Mouse (Mus musculus): ENCODE data around the gene Gm19935. TPM values are rescaled to one million over a fixed set of nuclear protein-coding genes. Genes with fewer than 3 reads are reported as not detected.

The Gm19935 gene
- total RNA-seq (2014; rRNA removed; ENCODE audit: low replicate concordance) (not detected in 2 replicates), polyA plus RNA-seq (2015; fragmentation: Nextera tagmentation; extraction: Ambion mirVana) (0.12 and 0.56 TPM in 2 replicates)

DNA sequence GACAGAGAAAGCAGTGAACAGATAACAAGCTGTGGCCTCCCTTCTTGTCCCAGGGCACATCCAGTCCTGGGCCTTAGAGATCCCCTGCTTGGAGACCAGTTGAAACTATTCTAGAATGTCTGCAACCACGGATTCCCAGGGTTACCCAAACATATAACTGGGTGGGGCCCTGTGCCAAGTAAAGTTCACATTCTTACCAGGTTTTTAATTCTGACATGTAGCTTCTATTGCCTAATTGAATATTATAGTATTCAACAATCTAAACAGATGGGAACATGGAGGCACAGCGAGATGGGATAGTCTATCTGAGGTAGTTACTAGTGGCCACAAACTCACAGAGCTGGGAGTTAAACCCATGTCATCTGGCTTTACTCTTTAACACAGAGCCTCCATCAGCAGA, at the start of gene Gm19935:
Gene Gm19935 (minus strand): TSS at position 101 of the 400 bp plus-strand sequence.
- Histone ChIP-seq H3K9me3 (replicated peaks; ENCODE audit: control insufficient read depth, low read length) (no peaks in the 10 kb centered on the region), H3K9ac (replicated peaks; ENCODE audit: low read depth, low read length) (no peak within 1 kb of the TSS), H3K27me3 (ENCODE audit: control insufficient read depth, insufficient read depth, low read length) (no peaks in the 10 kb centered on the region), H3K27ac (ENCODE audit: low read depth) (no peak within 1 kb of the TSS), H3K4me2 (ENCODE audit: low read depth, low read length) (no peak within 1 kb of the TSS), H3K36me3 (replicated peaks; ENCODE audit: control insufficient read depth, insufficient read depth, low read length) (no peaks in the 10 kb centered on the region), H3K4me3 (ENCODE audit: low read depth, low read length) (no peak within 1 kb of the TSS), H3K4me1 (ENCODE audit: control insufficient read depth, insufficient read depth) (no peaks in the 10 kb centered on the region)
- TF ChIP-seq EP300 (IDR thresholded peaks at IDR 0.05; ENCODE audit: low read depth) (no peak), CTCF (IDR thresholded peaks at IDR 0.05; ENCODE audit: low read depth) (no peak)
- WGBS, result 78% methylated on average over 2 of the region's 2 CpGs
- no peak for DNase-seq (ENCODE audit: low spot score)
- ATAC-seq (ENCODE audit: insufficient read depth, low read depth), result no peak

DNA sequence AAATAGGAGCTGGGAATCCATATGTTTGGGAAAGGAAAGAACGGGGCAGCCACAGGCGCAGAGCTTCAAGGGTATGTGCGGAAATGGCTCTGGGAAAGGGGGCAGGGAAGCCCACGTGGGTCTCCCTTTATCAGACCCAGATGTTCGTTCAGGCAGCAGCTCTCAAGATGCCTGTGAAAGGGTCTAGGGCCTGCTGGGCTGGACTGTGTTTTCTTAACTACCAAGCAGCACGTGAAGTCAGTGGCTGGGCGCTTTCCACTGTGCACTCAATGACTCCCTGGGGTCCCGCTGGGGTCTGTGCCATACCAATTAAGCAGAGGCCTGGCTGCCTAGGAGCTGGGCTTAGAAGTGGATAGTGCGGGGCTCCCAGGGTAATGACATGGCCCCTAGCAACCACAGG, 44.8 kb upstream of the Gm19935 start:
- Histone ChIP-seq H3K4me2 (ENCODE audit: low read depth, low read length) (no peak overlapping the region), H3K4me3 (ENCODE audit: low read depth, low read length) (no peak overlapping the region), H3K27ac (ENCODE audit: low read depth) (peak overlapping the region; percentile 51), H3K4me1 (ENCODE audit: control insufficient read depth, insufficient read depth) (peaks cover 19% of the 10 kb centered on the region), H3K9ac (replicated peaks; ENCODE audit: low read depth, low read length) (no peak overlapping the region), H3K9me3 (replicated peaks; ENCODE audit: control insufficient read depth, low read length) (no peaks in the 10 kb centered on the region), H3K27me3 (ENCODE audit: control insufficient read depth, insufficient read depth, low read length) (no peaks in the 10 kb centered on the region), H3K36me3 (replicated peaks; ENCODE audit: control insufficient read depth, insufficient read depth, low read length) (no peaks in the 10 kb centered on the region)
- ATAC-seq (ENCODE audit: insufficient read depth, low read depth) (peak; percentile 76), DNase-seq (ENCODE audit: low spot score) (peak; percentile 65)
- 15% methylated on average over 9 of the region's 9 CpGs for WGBS
- TF ChIP-seq CTCF (IDR thresholded peaks at IDR 0.05; ENCODE audit: low read depth), result no peak
- no peak for TF ChIP-seq EP300 (IDR thresholded peaks at IDR 0.05; ENCODE audit: low read depth)

DNA sequence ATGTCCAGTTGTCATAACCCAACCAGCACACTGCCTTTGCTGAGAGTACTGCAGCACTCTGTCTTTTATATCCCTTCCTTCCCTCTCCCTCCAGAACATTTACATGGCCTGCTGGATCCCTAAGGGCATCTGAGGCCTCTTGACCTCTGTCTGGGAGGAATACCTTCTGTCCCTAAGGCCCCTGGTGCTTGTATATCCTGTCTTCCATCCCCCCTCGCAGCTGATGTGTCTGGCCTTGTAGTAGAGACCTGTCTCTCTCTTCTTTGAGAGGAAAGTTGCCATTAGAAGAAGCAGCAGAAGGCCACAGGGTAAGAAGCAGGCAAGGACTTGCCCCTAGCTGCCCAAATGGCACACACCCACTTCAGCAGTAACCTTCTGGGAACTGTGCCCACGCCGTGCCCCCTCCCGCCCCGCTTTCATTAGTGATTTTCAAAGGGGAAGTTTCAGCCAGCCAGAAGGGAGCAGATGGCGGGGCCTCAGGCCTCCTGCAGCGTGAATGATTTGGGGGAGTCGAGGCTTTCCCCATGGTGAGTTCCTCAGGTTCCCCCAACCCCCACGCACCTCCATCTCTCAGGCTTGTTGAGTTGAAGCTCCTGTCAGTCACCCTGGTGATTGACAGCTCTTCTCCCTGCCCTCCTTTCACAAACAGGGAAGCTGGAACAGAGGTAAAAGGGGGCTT, 44.2 kb upstream of the Gm19935 start:
- ATAC-seq (ENCODE audit: insufficient read depth, low read depth), result no peak
- no peaks in the 10 kb centered on the region for H3K9me3 ChIP-seq (replicated peaks; ENCODE audit: control insufficient read depth, low read length)
- no peak overlapping the region for H3K9ac ChIP-seq (replicated peaks; ENCODE audit: low read depth, low read length)
- WGBS, result 29% methylated on average over 9 of the region's 9 CpGs
- peaks cover 16% of the 10 kb centered on the region for H3K4me1 ChIP-seq (ENCODE audit: control insufficient read depth, insufficient read depth)
- no peaks in the 10 kb centered on the region for H3K27me3 ChIP-seq (ENCODE audit: control insufficient read depth, insufficient read depth, low read length)
- no peak overlapping the region for H3K4me2 ChIP-seq (ENCODE audit: low read depth, low read length)
- H3K36me3 ChIP-seq (replicated peaks; ENCODE audit: control insufficient read depth, insufficient read depth, low read length), result no peaks in the 10 kb centered on the region
- DNase-seq (ENCODE audit: low spot score), result no peak
- H3K4me3 ChIP-seq (ENCODE audit: low read depth, low read length), result no peak overlapping the region
- no peak for TF ChIP-seq CTCF (IDR thresholded peaks at IDR 0.05; ENCODE audit: low read depth)
- TF ChIP-seq EP300 (IDR thresholded peaks at IDR 0.05; ENCODE audit: low read depth), result no peak
- H3K27ac ChIP-seq (ENCODE audit: low read depth), result peak overlapping the region; percentile 51

DNA sequence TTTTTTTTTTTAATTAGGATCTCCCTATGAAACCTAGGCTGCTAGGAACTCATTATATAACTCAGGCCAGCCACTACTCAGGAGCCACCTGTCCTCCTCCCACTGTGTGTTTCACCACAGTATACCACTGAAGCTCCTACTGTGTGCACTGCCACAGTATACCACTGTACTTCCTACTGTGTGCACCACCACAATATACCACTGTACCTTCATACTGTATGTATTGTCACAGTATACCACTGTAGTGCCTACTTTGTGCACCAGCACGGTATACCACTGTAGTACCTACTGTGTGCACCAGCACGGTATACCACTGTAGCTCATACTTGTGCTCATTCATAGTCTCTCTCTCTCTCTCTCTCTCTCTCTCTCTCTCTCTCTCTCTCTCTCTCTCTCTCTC, 40.9 kb upstream of the Gm19935 start:
- Histone ChIP-seq H3K4me3 (ENCODE audit: low read depth, low read length) (no peak overlapping the region), H3K36me3 (replicated peaks; ENCODE audit: control insufficient read depth, insufficient read depth, low read length) (no peaks in the 10 kb centered on the region), H3K9ac (replicated peaks; ENCODE audit: low read depth, low read length) (no peak overlapping the region), H3K27ac (ENCODE audit: low read depth) (no peak overlapping the region), H3K27me3 (ENCODE audit: control insufficient read depth, insufficient read depth, low read length) (no peaks in the 10 kb centered on the region), H3K9me3 (replicated peaks; ENCODE audit: control insufficient read depth, low read length) (no peaks in the 10 kb centered on the region), H3K4me2 (ENCODE audit: low read depth, low read length) (no peak overlapping the region), H3K4me1 (ENCODE audit: control insufficient read depth, insufficient read depth) (peaks cover 25% of the 10 kb centered on the region)
- TF ChIP-seq CTCF (IDR thresholded peaks at IDR 0.05; ENCODE audit: low read depth) (no peak), EP300 (IDR thresholded peaks at IDR 0.05; ENCODE audit: low read depth) (no peak)
- ATAC-seq (ENCODE audit: insufficient read depth, low read depth) (no peak), DNase-seq (ENCODE audit: low spot score) (no peak)
- 94% methylated on average over 2 of the region's 2 CpGs for WGBS

DNA sequence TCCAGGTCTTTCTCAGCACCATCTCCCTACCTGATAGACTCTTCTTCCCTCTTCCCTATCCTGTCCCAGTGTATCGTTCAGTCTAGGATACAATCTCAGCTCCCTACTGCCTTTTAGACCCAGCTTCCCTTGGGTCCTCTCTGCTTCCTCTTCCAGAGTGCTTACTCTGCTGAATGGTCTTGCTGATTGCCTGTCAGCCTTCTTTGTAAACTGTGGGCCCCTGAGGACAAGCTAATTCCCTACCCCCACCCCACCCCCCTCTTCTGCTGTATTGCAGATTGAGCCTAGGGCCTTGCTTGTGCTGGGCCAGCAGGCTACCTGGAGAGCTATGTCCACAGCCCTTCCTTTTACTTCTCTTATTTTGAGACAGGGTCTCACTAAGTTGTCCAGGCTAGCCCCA, 39.8 kb upstream of the Gm19935 start:
- 0 out of 2 replicates have a peak overlapping the region, but pooled peaks have one; percentile 30 for H3K27ac ChIP-seq (ENCODE audit: low read depth)
- H3K9me3 ChIP-seq (replicated peaks; ENCODE audit: control insufficient read depth, low read length), result no peaks in the 10 kb centered on the region
- no peak overlapping the region for H3K9ac ChIP-seq (replicated peaks; ENCODE audit: low read depth, low read length)
- no peak overlapping the region for H3K4me2 ChIP-seq (ENCODE audit: low read depth, low read length)
- 63% methylated on average over 1 of the region's 1 CpGs for WGBS
- H3K36me3 ChIP-seq (replicated peaks; ENCODE audit: control insufficient read depth, insufficient read depth, low read length), result no peaks in the 10 kb centered on the region
- no peak for ATAC-seq (ENCODE audit: insufficient read depth, low read depth)
- no peak for DNase-seq (ENCODE audit: low spot score)
- H3K27me3 ChIP-seq (ENCODE audit: control insufficient read depth, insufficient read depth, low read length), result no peaks in the 10 kb centered on the region
- peaks cover 20% of the 10 kb centered on the region for H3K4me1 ChIP-seq (ENCODE audit: control insufficient read depth, insufficient read depth)
- no peak overlapping the region for H3K4me3 ChIP-seq (ENCODE audit: low read depth, low read length)
- TF ChIP-seq EP300 (IDR thresholded peaks at IDR 0.05; ENCODE audit: low read depth) (no peak), CTCF (IDR thresholded peaks at IDR 0.05; ENCODE audit: low read depth) (no peak)

DNA sequence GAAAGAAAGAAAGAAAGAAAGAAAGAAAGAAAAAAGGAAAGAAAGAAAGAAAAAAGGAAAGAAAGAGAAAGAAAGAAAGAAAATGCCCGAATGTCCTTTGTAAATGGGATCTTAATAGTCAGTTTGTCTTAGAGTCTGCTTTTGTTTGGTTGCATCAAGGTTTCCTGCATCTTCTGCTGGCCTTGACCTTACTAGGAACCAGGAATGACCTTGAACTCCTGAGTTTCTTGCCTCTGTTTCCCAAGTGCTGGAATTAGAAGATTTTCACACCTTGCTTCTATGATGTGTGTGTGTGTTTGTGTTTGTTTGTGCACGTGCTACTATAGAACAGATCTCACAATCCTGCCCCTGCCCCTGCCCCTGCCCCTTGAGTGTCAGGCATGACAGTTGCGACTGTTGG, 39.0 kb upstream of the Gm19935 start:
- Histone ChIP-seq H3K36me3 (replicated peaks; ENCODE audit: control insufficient read depth, insufficient read depth, low read length) (no peaks in the 10 kb centered on the region), H3K27ac (ENCODE audit: low read depth) (no peak overlapping the region), H3K9me3 (replicated peaks; ENCODE audit: control insufficient read depth, low read length) (no peaks in the 10 kb centered on the region), H3K9ac (replicated peaks; ENCODE audit: low read depth, low read length) (no peak overlapping the region), H3K27me3 (ENCODE audit: control insufficient read depth, insufficient read depth, low read length) (no peaks in the 10 kb centered on the region), H3K4me3 (ENCODE audit: low read depth, low read length) (no peak overlapping the region), H3K4me2 (ENCODE audit: low read depth, low read length) (no peak overlapping the region), H3K4me1 (ENCODE audit: control insufficient read depth, insufficient read depth) (peaks cover 12% of the 10 kb centered on the region)
- DNase-seq (ENCODE audit: low spot score) (no peak), ATAC-seq (ENCODE audit: insufficient read depth, low read depth) (no peak)
- 91% methylated on average over 3 of the region's 3 CpGs for WGBS
- TF ChIP-seq EP300 (IDR thresholded peaks at IDR 0.05; ENCODE audit: low read depth) (no peak), CTCF (IDR thresholded peaks at IDR 0.05; ENCODE audit: low read depth) (no peak)

Data from heart, postnatal 0 days (tissue).